ENCODE assay signal across 9 mouse cellular contexts in genomic region chr8:3417455-3417854, GRCm38 (mm10). TPM values are rescaled to one million over a fixed set of nuclear protein-coding genes. Genes with fewer than 3 reads are reported as not detected.
DNase-seq lines count a peak whose midpoint lies in the region; ATAC-seq and TF ChIP-seq lines count a peak whose summit lies in the region.
"Had no signal": no experiment of that assay in that cellular context is flagged by ENCODE, and none has a peak within 500 bp of the region (broad histone marks: within the 10 kb centered on the region; RNA-seq: fewer than 3 reads in every experiment).

No protein-coding gene starts in this region.

- 33% methylated on average over 8 of the region's 8 CpGs for WGBS in kidney, adult 2 months
- WGBS in forebrain, embryonic 12.5 days = 3% methylated on average over 8 of the region's 8 CpGs
- WGBS in stomach, embryonic 16.5 days = 25% methylated on average over 8 of the region's 8 CpGs

- no peak overlapping the region for H3K4me3 ChIP-seq in kidney, adult 2 months (ENCODE audit: insufficient read depth, low read depth, low read length)
- no peak overlapping the region for H3K4me3 ChIP-seq in forebrain, embryonic 12.5 days (replicated peaks)
- H3K4me3 ChIP-seq in stomach, embryonic 16.5 days (replicated peaks; ENCODE audit: low read length) = no peak overlapping the region
- H3K4me3 ChIP-seq in left cerebral cortex, adult 2 months = no peak overlapping the region

- peak; percentile 62 for ATAC-seq in forebrain, embryonic 12.5 days (ENCODE audit: low FRiP score)
- ATAC-seq in stomach, embryonic 16.5 days (ENCODE audit: insufficient read depth, low FRiP score) = peak; percentile 8; the same call in 1 of the 2 replicates

- no peaks in the 10 kb centered on the region for H3K27me3 ChIP-seq in kidney, adult 2 months (replicated peaks; ENCODE audit: control insufficient read depth, insufficient read depth, low read length)
- no peaks in the 10 kb centered on the region for H3K27me3 ChIP-seq in forebrain, embryonic 12.5 days
- no peaks in the 10 kb centered on the region for H3K27me3 ChIP-seq in stomach, embryonic 16.5 days (ENCODE audit: control insufficient read depth, insufficient read depth, low read length)

- intact Hi-C loops in left cerebral cortex, adult 2 months (cut with DNase I) = no loop called here

- no peak for TF ChIP-seq POLR2A in kidney, adult 2 months (IDR thresholded peaks at IDR 0.05; ENCODE audit: low read depth, low read length)

- peaks cover 27% of the 10 kb centered on the region for H3K4me1 ChIP-seq in kidney, adult 2 months (ENCODE audit: control insufficient read depth, insufficient read depth, low read length)
- H3K4me1 ChIP-seq in forebrain, embryonic 12.5 days = peaks cover 41% of the 10 kb centered on the region
- peaks cover 15% of the 10 kb centered on the region for H3K4me1 ChIP-seq in stomach, embryonic 16.5 days (ENCODE audit: control insufficient read depth, insufficient read depth, low read length)

- peak; percentile 29 to 56 for DNase-seq in kidney, postnatal 4 days
- DNase-seq in kidney, adult 2 months = no peak
- DNase-seq in liver = peak; percentile 30
- DNase-seq in right cerebral cortex, postnatal 10 days (ENCODE audit: low spot score in 2 of 2) = no peak
- DNase-seq in left cerebral cortex, adult 2 months (ENCODE audit: extremely low spot score in 1 of 2, low spot score in 2 of 2) = no peak
- DNase-seq in lung, postnatal 4 days = no peak

- no peak overlapping the region for H3K9ac ChIP-seq in forebrain, embryonic 12.5 days
- no peak overlapping the region for H3K9ac ChIP-seq in stomach, embryonic 16.5 days (ENCODE audit: low read length)

- no peaks in the 10 kb centered on the region for H3K9me3 ChIP-seq in forebrain, embryonic 12.5 days
- no peaks in the 10 kb centered on the region for H3K9me3 ChIP-seq in stomach, embryonic 16.5 days (replicated peaks; ENCODE audit: control insufficient read depth, low read length)

- no peak overlapping the region for H3K27ac ChIP-seq in kidney, adult 2 months (ENCODE audit: insufficient read depth, low read depth, low read length)
- H3K27ac ChIP-seq in forebrain, embryonic 12.5 days = 0 out of 2 replicates have a peak overlapping the region, but pooled peaks have one; percentile 46
- H3K27ac ChIP-seq in stomach, embryonic 16.5 days (ENCODE audit: low read length) = no peak overlapping the region
- H3K27ac ChIP-seq in left cerebral cortex, adult 2 months = no peak overlapping the region
- H3K27ac ChIP-seq: macrophage had no signal

- peak overlapping the region; percentile 4; the same call in 1 of the 2 replicates for H3K4me2 ChIP-seq in forebrain, embryonic 12.5 days
- no peak overlapping the region for H3K4me2 ChIP-seq in stomach, embryonic 16.5 days (ENCODE audit: low read depth, low read length)

- TF ChIP-seq CTCF in kidney, adult 2 months (conservative IDR thresholded peaks at IDR 0.05; ENCODE audit: insufficient read depth, insufficient read length, low read depth, low read length) = no peak
- no peak for TF ChIP-seq CTCF in left cerebral cortex, adult 2 months (IDR thresholded peaks at IDR 0.05)

- no peaks in the 10 kb centered on the region for H3K36me3 ChIP-seq in kidney, adult 2 months (ENCODE audit: control insufficient read depth, insufficient read depth, low read length)
- H3K36me3 ChIP-seq in forebrain, embryonic 12.5 days (replicated peaks) = no peaks in the 10 kb centered on the region
- H3K36me3 ChIP-seq in stomach, embryonic 16.5 days (ENCODE audit: control insufficient read depth, insufficient read depth, low read length) = no peaks in the 10 kb centered on the region

RNA-seq across cellular contexts. Expression of gene Arhgef18, which starts 24.6 kb away (rescaled TPM):
- polyA plus RNA-seq in kidney, adult 2 months (2012; rRNA removed) = 37.9 and 38.9 TPM in 2 replicates
- polyA plus RNA-seq in forebrain, embryonic 12.5 days (2016; fragmentation: Nextera tagmentation; extraction: Ambion mirVana) = 13.4 and 14.2 TPM in 2 replicates
- polyA plus RNA-seq in stomach, embryonic 16.5 days (2015; fragmentation: Nextera tagmentation; extraction: Ambion mirVana) = 10.0 and 10.5 TPM in 2 replicates
- total RNA-seq in left cerebral cortex, adult 2 months (2021) = 10 to 100 TPM; 47.8 to 49.3 TPM

RNA-seq across cellular contexts. Expression of gene Pex11g, which starts 50.0 kb away (rescaled TPM):
- polyA plus RNA-seq in kidney, adult 2 months (2012; rRNA removed) = 15.1 and 15.5 TPM in 2 replicates
- 3.7 and 4.4 TPM in 2 replicates for polyA plus RNA-seq in forebrain, embryonic 12.5 days (2016; fragmentation: Nextera tagmentation; extraction: Ambion mirVana)
- polyA plus RNA-seq in stomach, embryonic 16.5 days (2015; fragmentation: Nextera tagmentation; extraction: Ambion mirVana) = 10.8 and 12.1 TPM in 2 replicates
- under 1 TPM; 0.84 to 0.88 TPM for total RNA-seq in left cerebral cortex, adult 2 months (2021)

RNA-seq across cellular contexts. Expression of gene Tex45, which starts 53.2 kb away (rescaled TPM):
- polyA plus RNA-seq in kidney, adult 2 months (2012; rRNA removed) = 0.05 and 0.11 TPM in 2 replicates
- polyA plus RNA-seq in forebrain, embryonic 12.5 days (2016; fragmentation: Nextera tagmentation; extraction: Ambion mirVana) = not detected in 2 replicates
- polyA plus RNA-seq in stomach, embryonic 16.5 days (2015; fragmentation: Nextera tagmentation; extraction: Ambion mirVana) = not detected in 2 replicates
- under 1 TPM in 1 of 2 experiments, not detected in 1; 0.23 TPM for total RNA-seq in left cerebral cortex, adult 2 months (2021)
- polyA plus RNA-seq: macrophage had no signal

Comparison
In these comparisons a context has a peak if more than half of its experiments do, and no peak if none do; other contexts are left out.
1. DNase-seq: peak in kidney, postnatal 4 days (2 of 2) and liver (single experiment); none in kidney, adult 2 months (single experiment), right cerebral cortex, postnatal 10 days (0 of 2), left cerebral cortex, adult 2 months (0 of 2) and lung, postnatal 4 days (0 of 2).